Mouse (Mus musculus) limb, embryonic 12.5 days (tissue): ENCODE results near the gene Eno1. TPM values are rescaled to one million over a fixed set of nuclear protein-coding genes. Genes with fewer than 3 reads are reported as not detected.

Experiments
- ATAC-seq: fragments of 200-750 bp; cut with Nextera tagmentation; 2 replicates; pipeline ENCODE4 v1.8.0; 2017; ENCODE audit warnings: low read depth, moderate TSS enrichment; ENCODE audit not compliant: insufficient number of reproducible peaks, insufficient read depth, low FRiP score, low TSS enrichment
- H3K27ac ChIP-seq: fragments of 300-500 bp; sonication (generic); 2 replicates; pipeline ENCODE4 v1.5.1; 2016; ENCODE audit warnings: mild to moderate bottlenecking, moderate library complexity
- H3K27me3 ChIP-seq: fragments of 300-500 bp; sonication (generic); 2 replicates; pipeline ENCODE4 v1.6.1; 2016; ENCODE audit warnings: mild to moderate bottlenecking, moderate library complexity
- H3K36me3 ChIP-seq: fragments of 300-500 bp; sonication (generic); 2 replicates; pipeline ENCODE4 v1.6.1; 2016; ENCODE audit warnings: mild to moderate bottlenecking, moderate library complexity
- H3K4me1 ChIP-seq: fragments of 300-500 bp; sonication (generic); replicated peaks from 2 replicates; pipeline ENCODE4 v1.6.1; 2016
- H3K4me2 ChIP-seq: fragments of 300-500 bp; sonication (generic); 2 replicates; pipeline ENCODE4 v1.6.1; 2016; ENCODE audit warnings: mild to moderate bottlenecking, moderate library complexity
- H3K4me3 ChIP-seq: fragments of 300-500 bp; sonication (generic); replicated peaks from 2 replicates; pipeline ENCODE4 v1.5.1; 2016; ENCODE audit warnings: mild to moderate bottlenecking
- H3K9ac ChIP-seq: fragments of 300-500 bp; sonication (generic); replicated peaks from 2 replicates; pipeline ENCODE4 v1.6.1; 2016; ENCODE audit warnings: mild to moderate bottlenecking, moderate library complexity
- H3K9me3 ChIP-seq: fragments of 300-500 bp; sonication (generic); 2 replicates; pipeline ENCODE4 v1.6.1; 2016; ENCODE audit warnings: mild to moderate bottlenecking, moderate library complexity
- WGBS: fragments of 180-500 bp; shearing (Covaris S2); methylation state at CpG from one replicate; pipeline ENCODE4 v1.1.7; 2016; 5-methylcytosine and 5-hydroxymethylcytosine counted together
- polyA plus RNA-seq: library from polyadenylated mRNA; unstranded; fragments of >200 nt; fragmentation: Nextera tagmentation; extraction: Ambion mirVana; gene quantifications from 2 replicates; pipeline ENCODE4 v1.2.1, GENCODE M21; 2016

Eno1 gene
- polyA plus RNA-seq, 1 experiment from 2014 or later: 1,872 TPM

- H3K36me3 ChIP-seq: no peaks in the 10 kb centered on the region
- peak overlapping the region; percentile 70 for H3K27ac ChIP-seq
- H3K4me3 ChIP-seq: peak overlapping the region; percentile 38
- peak; percentile 80; the same call in 1 of the 2 replicates for ATAC-seq
- 0 out of 2 replicates have a peak overlapping the region, but pooled peaks have one; percentile 27 for H3K9ac ChIP-seq
- no peaks in the 10 kb centered on the region for H3K9me3 ChIP-seq
- WGBS: 2% methylated on average over 15 of the region's 15 CpGs
- peaks cover 7% of the 10 kb centered on the region for H3K4me1 ChIP-seq
- H3K4me2 ChIP-seq: peak overlapping the region; percentile 61
- H3K27me3 ChIP-seq: no peaks in the 10 kb centered on the region
Observed at GRCm38 (mm10) chr4:150212553-150212971, 24.0 kb upstream of the Eno1 start.

GRCm38 (mm10) chr4:150213910-150214309, 22.6 kb upstream of the Eno1 start:
- 38% methylated on average over 5 of the region's 5 CpGs for WGBS
- no peak overlapping the region for H3K27ac ChIP-seq
- peaks cover 7% of the 10 kb centered on the region for H3K4me1 ChIP-seq
- H3K9me3 ChIP-seq: no peaks in the 10 kb centered on the region
- no peak overlapping the region for H3K9ac ChIP-seq
- no peak for ATAC-seq
- H3K4me2 ChIP-seq: no peak overlapping the region
- no peaks in the 10 kb centered on the region for H3K36me3 ChIP-seq
- H3K27me3 ChIP-seq: no peaks in the 10 kb centered on the region
- no peak overlapping the region for H3K4me3 ChIP-seq

- Histone ChIP-seq H3K36me3 (no peaks in the 10 kb centered on the region), H3K9me3 (no peaks in the 10 kb centered on the region), H3K4me1 (peaks cover 14% of the 10 kb centered on the region), H3K4me3 (no peak overlapping the region), H3K27ac (no peak overlapping the region), H3K27me3 (no peaks in the 10 kb centered on the region), H3K9ac (no peak overlapping the region), H3K4me2 (no peak overlapping the region)
- ATAC-seq: no peak
- WGBS: 85% methylated on average over 6 of the region's 6 CpGs
Observed at GRCm38 (mm10) chr4:150216423-150216822, 20.1 kb upstream of the Eno1 start.

- H3K4me3 ChIP-seq: no peak overlapping the region
- H3K9ac ChIP-seq: no peak overlapping the region
- no peak for ATAC-seq
- H3K4me1 ChIP-seq: peaks cover 14% of the 10 kb centered on the region
- no peaks in the 10 kb centered on the region for H3K27me3 ChIP-seq
- no peaks in the 10 kb centered on the region for H3K36me3 ChIP-seq
- H3K9me3 ChIP-seq: no peaks in the 10 kb centered on the region
- 75% methylated on average over 5 of the region's 5 CpGs for WGBS
- H3K4me2 ChIP-seq: no peak overlapping the region
- no peak overlapping the region for H3K27ac ChIP-seq
Observed at GRCm38 (mm10) chr4:150217042-150217554, 19.4 kb upstream of the Eno1 start.

- no peak overlapping the region for H3K4me3 ChIP-seq
- no peaks in the 10 kb centered on the region for H3K27me3 ChIP-seq
- no peaks in the 10 kb centered on the region for H3K9me3 ChIP-seq
- H3K27ac ChIP-seq: no peak overlapping the region
- 89% methylated on average over 1 of the region's 1 CpGs for WGBS
- H3K9ac ChIP-seq: no peak overlapping the region
- peaks cover 9% of the 10 kb centered on the region for H3K4me1 ChIP-seq
- no peaks in the 10 kb centered on the region for H3K36me3 ChIP-seq
- no peak for ATAC-seq
- no peak overlapping the region for H3K4me2 ChIP-seq
Observed at GRCm38 (mm10) chr4:150217935-150218334, 18.6 kb upstream of the Eno1 start.

- no peak overlapping the region for H3K4me2 ChIP-seq
- H3K36me3 ChIP-seq: no peaks in the 10 kb centered on the region
- no peaks in the 10 kb centered on the region for H3K27me3 ChIP-seq
- no peaks in the 10 kb centered on the region for H3K9me3 ChIP-seq
- no peak overlapping the region for H3K9ac ChIP-seq
- 0 out of 2 replicates have a peak, but pooled peaks have one; percentile 30 for ATAC-seq
- WGBS: 76% methylated on average over 9 of the region's 9 CpGs
- no peak overlapping the region for H3K4me3 ChIP-seq
- H3K27ac ChIP-seq: no peak overlapping the region
- 0 out of 2 replicates have a peak, but pooled peaks cover 8% of the 10 kb centered on the region for H3K4me1 ChIP-seq
Observed at GRCm38 (mm10) chr4:150219501-150220292, 16.8 kb upstream of the Eno1 start.

GRCm38 (mm10) chr4:150220584-150220983, 15.9 kb upstream of the Eno1 start:
- Histone ChIP-seq H3K9me3 (no peaks in the 10 kb centered on the region), H3K4me1 (0 out of 2 replicates have a peak, but pooled peaks cover 13% of the 10 kb centered on the region), H3K27ac (no peak overlapping the region), H3K4me3 (peak overlapping the region; percentile 23), H3K4me2 (peak overlapping the region; percentile 48), H3K9ac (no peak overlapping the region; the same call in 1 of the 2 replicates), H3K36me3 (no peaks in the 10 kb centered on the region), H3K27me3 (no peaks in the 10 kb centered on the region)
- no peak for ATAC-seq
- 17% methylated on average over 11 of the region's 11 CpGs for WGBS

GRCm38 (mm10) chr4:150221017-150221640, 15.4 kb upstream of the Eno1 start:
- Histone ChIP-seq H3K36me3 (no peaks in the 10 kb centered on the region), H3K4me3 (peak overlapping the region; percentile 23; the same call in 1 of the 2 replicates), H3K4me1 (0 out of 2 replicates have a peak, but pooled peaks cover 13% of the 10 kb centered on the region), H3K27ac (no peak overlapping the region), H3K9me3 (no peaks in the 10 kb centered on the region), H3K27me3 (no peaks in the 10 kb centered on the region), H3K4me2 (peak overlapping the region; percentile 48), H3K9ac (no peak overlapping the region; the same call in 1 of the 2 replicates)
- ATAC-seq: no peak
- WGBS: 39% methylated on average over 10 of the region's 10 CpGs

- 82% methylated on average over 4 of the region's 4 CpGs for WGBS
- ATAC-seq: no peak
- H3K4me1 ChIP-seq: peaks cover 22% of the 10 kb centered on the region
Observed at GRCm38 (mm10) chr4:150223830-150224229, 12.7 kb upstream of the Eno1 start.

GRCm38 (mm10) chr4:150225700-150226099, 10.8 kb upstream of the Eno1 start:
- H3K27ac ChIP-seq: no peak overlapping the region
- H3K4me2 ChIP-seq: no peak overlapping the region
- peaks cover 37% of the 10 kb centered on the region for H3K4me1 ChIP-seq
- whole genome bisulfite sequencing: 96% methylated on average over 1 of the region's 1 CpGs
- no peak overlapping the region for H3K9ac ChIP-seq
- H3K27me3 ChIP-seq: no peaks in the 10 kb centered on the region
- ATAC-seq: no peak
- H3K36me3 ChIP-seq: no peaks in the 10 kb centered on the region
- H3K9me3 ChIP-seq: no peaks in the 10 kb centered on the region
- no peak overlapping the region for H3K4me3 ChIP-seq

More at GRCm38 (mm10) chr4:150223830-150224229, 12.7 kb upstream of the Eno1 start:
- Histone ChIP-seq H3K27me3 (no peaks in the 10 kb centered on the region), H3K4me3 (no peak overlapping the region), H3K27ac (no peak overlapping the region), H3K36me3 (no peaks in the 10 kb centered on the region), H3K4me2 (no peak overlapping the region), H3K9me3 (no peaks in the 10 kb centered on the region), H3K9ac (no peak overlapping the region)
